Mouse (Mus musculus): ENCODE results near the gene Gng3. TPM values are rescaled to one million over a fixed set of nuclear protein-coding genes. Genes with fewer than 3 reads are reported as not detected.

The Gng3 gene
- polyA plus RNA-seq (2014; fragmentation: Nextera tagmentation; extraction: Ambion mirVana), result 23.7 and 25.2 TPM in 2 replicates

DNA sequence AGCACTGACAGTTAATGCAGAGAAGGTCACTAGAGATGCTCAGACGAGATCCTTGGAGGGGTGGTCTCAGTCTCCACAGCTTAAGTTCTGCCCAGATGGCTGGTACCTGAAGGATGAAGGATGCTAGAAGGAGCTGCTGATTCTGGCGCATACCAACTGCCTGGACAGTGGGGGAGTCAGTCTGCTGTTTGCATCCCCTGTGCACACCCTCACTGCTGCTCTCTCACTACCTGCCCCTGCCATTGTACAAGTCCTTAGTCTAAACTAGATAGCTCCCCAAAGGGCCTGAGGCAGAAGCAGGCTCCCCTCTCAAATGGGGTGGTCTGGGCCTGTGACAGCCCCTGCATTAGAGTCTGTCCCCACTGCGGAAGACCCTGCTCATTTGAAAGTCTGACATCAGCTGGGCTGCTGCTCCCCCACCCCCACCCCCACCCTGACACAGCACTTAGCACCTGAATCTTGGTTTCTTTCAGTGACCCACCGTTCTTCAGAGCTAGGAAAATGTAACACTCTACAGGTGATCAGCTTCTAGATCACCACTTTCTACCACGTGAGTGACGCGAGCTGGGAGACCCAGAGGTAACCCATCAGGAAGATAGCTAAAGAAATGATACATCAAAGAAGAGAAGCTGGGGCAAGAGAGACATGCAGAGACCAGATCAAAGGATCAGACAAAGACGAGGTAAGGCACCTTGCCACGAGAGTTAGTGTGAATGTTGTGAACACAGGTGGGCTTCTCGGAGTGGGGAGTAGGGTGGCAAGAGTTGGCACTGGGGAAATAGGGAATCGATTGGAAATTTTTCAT, at the start of gene Gng3:
TSS of gene Gng3 (minus strand) at position 92 of the 805 bp plus-strand sequence.
- H3K4me1 ChIP-seq (replicated peaks; ENCODE audit: control insufficient read depth, insufficient read depth, low read length), result peaks cover 23% of the 10 kb centered on the region
- H3K36me3 ChIP-seq (ENCODE audit: control insufficient read depth, insufficient read depth, low read length), result peaks cover 12% of the 10 kb centered on the region
- peak within 1 kb of the TSS; percentile 98 for H3K4me2 ChIP-seq (ENCODE audit: low read length)
- WGBS, result 62% methylated on average over 11 of the region's 11 CpGs
- H3K27me3 ChIP-seq (replicated peaks; ENCODE audit: control insufficient read depth, insufficient read depth, low read length), result no peaks in the 10 kb centered on the region
- DNase-seq (ENCODE audit: low spot score) (no peak), ATAC-seq (replicated peaks; ENCODE audit: low FRiP score, low TSS enrichment, low read depth) (no peak)
- H3K27ac ChIP-seq (ENCODE audit: low read depth), result peak within 1 kb of the TSS; percentile 96
- no peaks in the 10 kb centered on the region for H3K9me3 ChIP-seq (ENCODE audit: control insufficient read depth, low read length)
- H3K4me3 ChIP-seq (ENCODE audit: low read depth, low read length), result peak within 1 kb of the TSS; percentile 61
- H3K9ac ChIP-seq (ENCODE audit: low read length), result peak within 1 kb of the TSS; percentile 75

GRCm38 (mm10) chr19:8887585-8888463, 48.8 kb upstream of the Gng3 start:
- Histone ChIP-seq H3K9ac (ENCODE audit: low read length) (peak overlapping the region; percentile 97), H3K4me1 (replicated peaks; ENCODE audit: control insufficient read depth, insufficient read depth, low read length) (peaks cover 13% of the 10 kb centered on the region), H3K27me3 (replicated peaks; ENCODE audit: control insufficient read depth, insufficient read depth, low read length) (no peaks in the 10 kb centered on the region), H3K4me2 (ENCODE audit: low read length) (peak overlapping the region; percentile 85), H3K4me3 (ENCODE audit: low read depth, low read length) (peak overlapping the region; percentile 79), H3K36me3 (ENCODE audit: control insufficient read depth, insufficient read depth, low read length) (peaks cover 15% of the 10 kb centered on the region), H3K27ac (ENCODE audit: low read depth) (peak overlapping the region; percentile 88), H3K9me3 (ENCODE audit: control insufficient read depth, low read length) (no peaks in the 10 kb centered on the region)
- DNase-seq (ENCODE audit: low spot score) (peak; percentile 55), ATAC-seq (replicated peaks; ENCODE audit: low FRiP score, low TSS enrichment, low read depth) (no peak)
- WGBS, result 18% methylated on average over 19 of the region's 19 CpGs

DNA sequence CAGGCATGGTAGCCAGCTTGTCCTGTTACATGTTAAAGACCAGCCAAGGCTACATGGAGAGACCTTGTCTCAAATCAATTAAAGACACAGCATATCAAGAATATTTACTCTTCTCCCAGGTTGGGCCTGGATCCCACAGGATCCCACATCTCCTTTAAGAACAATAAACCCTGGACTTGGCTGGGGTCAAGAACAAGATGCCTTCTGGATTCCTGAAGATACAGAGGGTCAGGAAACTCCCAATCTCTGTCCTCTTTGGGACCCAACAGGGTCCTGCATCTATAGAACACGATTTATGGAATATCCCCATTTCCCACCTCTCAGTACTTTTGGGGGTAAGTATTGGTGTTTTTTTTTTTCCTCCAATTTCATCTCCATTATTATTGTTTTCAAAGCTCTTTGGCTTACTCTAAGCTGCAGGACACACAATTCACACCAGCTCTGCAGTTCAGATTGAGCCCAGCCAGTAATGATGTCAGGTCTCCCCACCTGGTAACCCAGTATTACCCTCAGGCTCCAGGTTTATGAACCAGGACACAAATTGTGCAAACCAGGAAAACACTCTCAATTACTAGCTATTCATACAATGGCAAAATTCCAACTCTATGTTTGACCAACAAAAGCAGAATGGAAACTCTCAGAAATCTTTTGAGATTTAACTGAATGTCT, 48.1 kb upstream of the Gng3 start:
- Histone ChIP-seq H3K4me2 (ENCODE audit: low read length) (peak overlapping the region; percentile 85), H3K4me3 (ENCODE audit: low read depth, low read length) (peak overlapping the region; percentile 79; the same call in 1 of the 2 replicates), H3K27me3 (replicated peaks; ENCODE audit: control insufficient read depth, insufficient read depth, low read length) (no peaks in the 10 kb centered on the region), H3K27ac (ENCODE audit: low read depth) (peak overlapping the region; percentile 88), H3K9ac (ENCODE audit: low read length) (peak overlapping the region; percentile 97), H3K4me1 (replicated peaks; ENCODE audit: control insufficient read depth, insufficient read depth, low read length) (peaks cover 13% of the 10 kb centered on the region), H3K36me3 (ENCODE audit: control insufficient read depth, insufficient read depth, low read length) (peaks cover 15% of the 10 kb centered on the region), H3K9me3 (ENCODE audit: control insufficient read depth, low read length) (no peaks in the 10 kb centered on the region)
- ATAC-seq (replicated peaks; ENCODE audit: low FRiP score, low TSS enrichment, low read depth) (no peak), DNase-seq (ENCODE audit: low spot score) (no peak)
- 43% methylated on average over 1 of the region's 1 CpGs for WGBS

- H3K9ac ChIP-seq (ENCODE audit: low read length), result no peak within 1 kb of the TSS
- ATAC-seq (replicated peaks; ENCODE audit: low FRiP score, low TSS enrichment, low read depth) (no peak), DNase-seq (ENCODE audit: low spot score) (no peak)
- no peak within 1 kb of the TSS for H3K27ac ChIP-seq (ENCODE audit: low read depth)
- no peak within 1 kb of the TSS for H3K4me3 ChIP-seq (ENCODE audit: low read depth, low read length)
- no peaks in the 10 kb centered on the region for H3K9me3 ChIP-seq (ENCODE audit: control insufficient read depth, low read length)
- H3K4me2 ChIP-seq (ENCODE audit: low read length), result no peak within 1 kb of the TSS
- no peaks in the 10 kb centered on the region for H3K27me3 ChIP-seq (replicated peaks; ENCODE audit: control insufficient read depth, insufficient read depth, low read length)
- 81% methylated on average over 3 of the region's 3 CpGs for WGBS
- H3K36me3 ChIP-seq (ENCODE audit: control insufficient read depth, insufficient read depth, low read length), result peaks cover under 1% of the 10 kb centered on the region; the same call in 1 of the 2 replicates
- H3K4me1 ChIP-seq (replicated peaks; ENCODE audit: control insufficient read depth, insufficient read depth, low read length), result peaks cover 13% of the 10 kb centered on the region
Measured at GRCm38 (mm10) chr19:8883616-8884015, 44.6 kb upstream of the Gng3 start, which contains the start of the genes Lbhd1 and Gm49403. Lbhd1 (plus strand) TSS chr19:8883732. Gm49403 (plus strand) TSS chr19:8883930.

DNA sequence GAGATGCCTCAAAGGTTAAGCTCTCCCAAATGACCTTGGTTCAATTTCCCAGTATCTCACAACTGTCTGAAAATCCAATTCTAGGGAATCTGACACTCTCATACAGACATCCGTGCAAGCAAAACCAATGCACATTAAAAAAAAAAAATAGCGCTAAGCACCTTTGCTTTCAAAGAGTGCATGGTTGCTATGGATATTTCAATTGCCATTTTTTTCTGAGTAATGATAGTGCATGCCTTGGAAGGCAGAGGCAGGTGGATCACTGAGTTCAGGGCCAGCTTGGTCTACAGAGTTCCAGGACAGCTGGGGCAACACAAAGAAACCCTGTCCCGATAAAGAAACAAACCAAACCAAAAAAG, 42.0 kb upstream of the Gng3 start:
- DNase-seq (ENCODE audit: low spot score), result no peak
- no peaks in the 10 kb centered on the region for H3K27me3 ChIP-seq (replicated peaks; ENCODE audit: control insufficient read depth, insufficient read depth, low read length)
- H3K4me2 ChIP-seq (ENCODE audit: low read length), result peak overlapping the region; percentile 79
- WGBS, result 14% methylated on average over 3 of the region's 3 CpGs
- peak overlapping the region; percentile 82 for H3K4me3 ChIP-seq (ENCODE audit: low read depth, low read length)
- peaks cover 3% of the 10 kb centered on the region for H3K4me1 ChIP-seq (replicated peaks; ENCODE audit: control insufficient read depth, insufficient read depth, low read length)
- peaks cover 22% of the 10 kb centered on the region for H3K36me3 ChIP-seq (ENCODE audit: control insufficient read depth, insufficient read depth, low read length)
- no peak overlapping the region for H3K27ac ChIP-seq (ENCODE audit: low read depth)
- H3K9ac ChIP-seq (ENCODE audit: low read length), result peak overlapping the region; percentile 92
- no peaks in the 10 kb centered on the region for H3K9me3 ChIP-seq (ENCODE audit: control insufficient read depth, low read length)
- peak; percentile 12; the same call in 1 of the 2 replicates for ATAC-seq (replicated peaks; ENCODE audit: low FRiP score, low TSS enrichment, low read depth)

GRCm38 (mm10) chr19:8880311-8881033, 41.5 kb upstream of the Gng3 start, which contains the start of gene Uqcc3:
Uqcc3 (minus strand) TSS chr19:8880923.
- peaks cover 3% of the 10 kb centered on the region for H3K4me1 ChIP-seq (replicated peaks; ENCODE audit: control insufficient read depth, insufficient read depth, low read length)
- peak within 1 kb of the TSS; percentile 79 for H3K4me2 ChIP-seq (ENCODE audit: low read length)
- under 1% methylated on average over 42 of the region's 42 CpGs for WGBS
- H3K27me3 ChIP-seq (replicated peaks; ENCODE audit: control insufficient read depth, insufficient read depth, low read length), result no peaks in the 10 kb centered on the region
- ATAC-seq (replicated peaks; ENCODE audit: low FRiP score, low TSS enrichment, low read depth) (peak; percentile 95), DNase-seq (ENCODE audit: low spot score) (peak; percentile 88)
- H3K9me3 ChIP-seq (ENCODE audit: control insufficient read depth, low read length), result no peaks in the 10 kb centered on the region
- H3K4me3 ChIP-seq (ENCODE audit: low read depth, low read length), result peak within 1 kb of the TSS; percentile 82
- H3K9ac ChIP-seq (ENCODE audit: low read length), result peak within 1 kb of the TSS; percentile 92
- H3K36me3 ChIP-seq (ENCODE audit: control insufficient read depth, insufficient read depth, low read length), result peaks cover 27% of the 10 kb centered on the region
- peak within 1 kb of the TSS; percentile 81 for H3K27ac ChIP-seq (ENCODE audit: low read depth)

GRCm38 (mm10) chr19:8875031-8875430, 36.0 kb upstream of the Gng3 start:
- no peak overlapping the region for H3K4me3 ChIP-seq (ENCODE audit: low read depth, low read length)
- peaks cover 53% of the 10 kb centered on the region for H3K36me3 ChIP-seq (ENCODE audit: control insufficient read depth, insufficient read depth, low read length)
- WGBS, result 91% methylated on average over 7 of the region's 7 CpGs
- peaks cover 10% of the 10 kb centered on the region for H3K4me1 ChIP-seq (replicated peaks; ENCODE audit: control insufficient read depth, insufficient read depth, low read length)
- no peaks in the 10 kb centered on the region for H3K27me3 ChIP-seq (replicated peaks; ENCODE audit: control insufficient read depth, insufficient read depth, low read length)
- H3K27ac ChIP-seq (ENCODE audit: low read depth), result no peak overlapping the region
- no peaks in the 10 kb centered on the region for H3K9me3 ChIP-seq (ENCODE audit: control insufficient read depth, low read length)
- no peak overlapping the region for H3K9ac ChIP-seq (ENCODE audit: low read length)
- DNase-seq (ENCODE audit: low spot score) (no peak), ATAC-seq (replicated peaks; ENCODE audit: low FRiP score, low TSS enrichment, low read depth) (no peak)
- H3K4me2 ChIP-seq (ENCODE audit: low read length), result no peak overlapping the region
